Mouse (Mus musculus) embryo, embryonic 10.5 days (tissue): Measurements from ENCODE around the gene Prima1.
A peak's percentile ranks its signal among the peaks of the same experiment; 100 is the strongest.

ENCODE experiments used
- DNase-seq: peaks from one replicate; pipeline ENCODE4 v3.0.0-alpha.2; 2015; ENCODE audit warnings: low spot score

Prima1 gene

GRCm38 (mm10) chr12:103223671-103224070 lies 18.3 kb downstream of the Prima1 start:
- no peak for DNase-seq

GRCm38 (mm10) chr12:103215877-103216610 lies 25.9 kb downstream of the Prima1 start:
- DNase-seq = no peak

- no peak for DNase-seq
Measured at GRCm38 (mm10) chr12:103214797-103215196, 27.2 kb downstream of the Prima1 start.

GRCm38 (mm10) chr12:103214270-103214669 lies 27.7 kb downstream of the Prima1 start:
- no peak for DNase-seq

GRCm38 (mm10) chr12:103213591-103213990 lies 28.4 kb downstream of the Prima1 start:
- no peak for DNase-seq

GRCm38 (mm10) chr12:103211078-103211477 lies 30.9 kb downstream of the Prima1 start:
- no peak for DNase-seq

GRCm38 (mm10) chr12:103209581-103209980 lies 32.4 kb downstream of the Prima1 start:
- no peak for DNase-seq

- DNase-seq = no peak
Measured at GRCm38 (mm10) chr12:103205561-103205960, 36.4 kb downstream of the Prima1 start.

- DNase-seq = peak; percentile 47
Measured at GRCm38 (mm10) chr12:103202592-103203544, 39.1 kb downstream of the Prima1 start.

GRCm38 (mm10) chr12:103192996-103193395 lies 49.0 kb downstream of the Prima1 start:
- no peak for DNase-seq

- DNase-seq = no peak
Measured at GRCm38 (mm10) chr12:103189771-103190170, 52.2 kb downstream of the Prima1 start.

- no peak for DNase-seq
Measured at GRCm38 (mm10) chr12:103188223-103188622, 53.7 kb downstream of the Prima1 start.

GRCm38 (mm10) chr12:103187020-103187419 lies 54.9 kb downstream of the Prima1 start:
- no peak for DNase-seq

- DNase-seq = peak; percentile 38
Measured at GRCm38 (mm10) chr12:103183057-103183456, 58.9 kb downstream of the Prima1 start.

GRCm38 (mm10) chr12:103168892-103169291 lies 73.1 kb downstream of the Prima1 start:
- DNase-seq = no peak

- peak; percentile 54 for DNase-seq
Measured at GRCm38 (mm10) chr12:103164101-103165030, 77.6 kb downstream of the Prima1 start.

- DNase-seq = no peak
Measured at GRCm38 (mm10) chr12:103163596-103163995, 78.4 kb downstream of the Prima1 start.

GRCm38 (mm10) chr12:103160721-103161120 lies 81.2 kb downstream of the Prima1 start:
- DNase-seq = no peak

GRCm38 (mm10) chr12:103159016-103159415 lies 82.9 kb downstream of the Prima1 start:
- no peak for DNase-seq

GRCm38 (mm10) chr12:103157129-103157910 lies 84.6 kb downstream of the Prima1 start:
- no peak for DNase-seq

- peak; percentile 48 for DNase-seq
Measured at GRCm38 (mm10) chr12:103155406-103155805, 86.5 kb downstream of the Prima1 start.
